Mouse (Mus musculus) lung, adult 2 months (tissue): ENCODE results near the gene Hsf5.

ENCODE experiments used
- CTCF ChIP-seq: fragments of 200-500 bp; IDR thresholded peaks from 2 replicates; pipeline ENCODE4 v1.5.1; 2011; ENCODE audit warnings: mild to moderate bottlenecking, low read length, control low read depth; ENCODE audit not compliant: insufficient read depth
- POLR2A ChIP-seq: fragments of 200-500 bp; IDR thresholded peaks from 2 replicates; pipeline ENCODE4 v1.6.1; 2011; ENCODE audit warnings: low read depth, mild to moderate bottlenecking, control low read depth, low read length, borderline replicate concordance; ENCODE audit errors: extremely low read depth

DNA sequence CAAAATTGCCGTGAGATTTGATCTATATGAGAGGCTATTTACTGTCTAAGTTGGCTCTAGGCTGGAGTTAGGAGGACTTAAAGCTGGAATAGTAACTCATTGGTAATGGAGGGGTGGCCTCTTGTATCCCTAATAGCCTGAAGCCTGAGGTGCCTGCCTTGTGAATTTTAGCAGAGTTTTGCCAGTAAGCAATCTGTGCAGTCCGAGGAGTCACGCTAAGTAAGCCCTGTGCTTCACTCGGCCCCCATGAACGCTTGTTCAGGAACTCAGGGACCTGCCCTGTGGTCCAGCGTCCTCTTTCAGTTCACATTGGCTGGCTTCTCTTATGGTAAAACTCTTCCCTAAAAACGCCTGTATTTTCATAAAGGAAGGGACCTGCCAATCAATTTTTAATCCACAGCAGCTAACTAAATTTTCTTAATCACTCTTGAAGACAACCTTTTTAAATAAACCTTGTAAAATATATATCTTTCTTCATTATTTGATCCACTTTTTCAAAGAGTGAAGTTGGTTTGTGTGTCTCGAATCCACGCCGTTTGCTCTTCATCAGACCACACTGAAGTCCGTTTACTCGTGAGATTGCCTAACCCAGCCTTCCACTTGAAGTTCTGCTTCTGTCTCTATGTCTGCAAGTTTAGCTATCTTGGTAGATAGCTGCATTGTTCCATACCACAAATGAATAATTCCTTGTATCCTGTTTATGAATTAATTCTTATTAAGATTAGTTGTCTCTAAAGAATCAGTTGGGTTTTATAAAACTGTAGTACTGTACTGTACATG is 49.5 kb downstream of the Hsf5 start:
- no peak for TF ChIP-seq CTCF
- TF ChIP-seq POLR2A, result no peak
